Mouse (Mus musculus): ENCODE data around the gene Gcgr.
"Not testable (repeated sequence)": the region's sequence is repeated elsewhere in the genome, so short reads cannot be mapped to it uniquely, and the experiment has no call there.

The Gcgr gene

GRCm38 (mm10) chr11:120539285-120540014 lies 9.0 kb downstream of the Gcgr start:
- DNase-seq, result peak; percentile 66 to 88

DNA sequence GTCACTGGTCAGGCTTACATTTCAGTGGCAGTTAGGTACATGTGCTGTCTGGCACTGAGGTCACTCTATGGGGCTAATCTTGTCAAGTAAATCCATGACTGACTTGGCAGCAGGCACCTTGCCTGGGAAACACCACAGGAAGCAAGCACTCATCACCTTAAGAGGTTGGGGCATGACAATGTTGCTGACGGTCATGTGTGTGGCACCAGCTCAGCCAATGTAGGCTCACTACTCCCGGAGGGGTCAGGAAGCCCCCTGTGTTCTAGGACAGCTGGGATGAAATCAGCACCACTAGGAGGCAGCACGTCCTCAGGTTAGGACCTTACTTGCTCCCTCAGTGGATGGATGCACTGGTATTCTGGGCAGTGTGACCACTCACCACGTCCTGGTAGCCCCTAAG lies 11.4 kb downstream of the Gcgr start:
- DNase-seq, result peak in 1 of 2 experiments; percentile 36

GRCm38 (mm10) chr11:120542376-120542775 lies 11.9 kb downstream of the Gcgr start:
- DNase-seq, result no peak

DNA sequence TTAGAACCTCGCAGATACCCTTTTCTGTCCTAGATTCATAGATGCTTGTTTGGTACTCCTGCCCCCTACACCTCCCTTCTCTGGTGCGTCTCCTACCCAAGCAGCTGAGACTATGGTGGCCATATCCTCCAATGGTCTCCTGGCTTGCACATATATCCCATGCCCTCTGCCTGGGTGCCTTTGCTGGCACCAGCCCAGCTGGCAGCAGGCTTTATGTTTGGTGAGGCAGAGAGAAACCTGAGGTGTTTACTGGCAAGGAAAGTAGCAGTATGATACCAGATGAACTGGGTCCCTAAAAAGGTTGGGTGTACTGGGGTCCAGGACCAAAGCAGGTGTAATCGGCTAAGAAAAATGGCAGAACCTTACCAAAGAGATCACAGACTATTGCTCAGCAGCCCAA lies 15.5 kb downstream of the Gcgr start:
- DNase-seq, result no peak

DNA sequence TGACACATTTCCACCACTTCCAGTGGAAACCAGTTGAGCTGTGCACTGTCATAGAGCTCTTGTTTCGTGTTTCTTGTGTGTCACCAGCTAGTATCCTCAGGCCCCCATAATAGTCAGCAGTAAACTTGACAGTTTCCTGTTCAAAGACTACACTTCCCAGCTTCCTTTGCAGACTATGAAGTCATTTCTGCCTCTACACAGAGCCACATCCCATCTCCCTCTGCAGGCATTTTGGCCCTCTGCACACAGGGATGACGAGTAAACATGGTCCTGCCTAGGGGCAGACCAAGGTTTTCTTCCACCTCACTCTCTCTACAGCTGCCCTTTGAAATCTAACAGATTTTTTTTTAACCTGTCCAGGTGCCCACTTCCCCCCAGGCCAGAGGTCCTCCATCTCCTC lies 17.0 kb downstream of the Gcgr start:
- peak in 1 of 2 experiments; percentile 41 for DNase-seq

DNA sequence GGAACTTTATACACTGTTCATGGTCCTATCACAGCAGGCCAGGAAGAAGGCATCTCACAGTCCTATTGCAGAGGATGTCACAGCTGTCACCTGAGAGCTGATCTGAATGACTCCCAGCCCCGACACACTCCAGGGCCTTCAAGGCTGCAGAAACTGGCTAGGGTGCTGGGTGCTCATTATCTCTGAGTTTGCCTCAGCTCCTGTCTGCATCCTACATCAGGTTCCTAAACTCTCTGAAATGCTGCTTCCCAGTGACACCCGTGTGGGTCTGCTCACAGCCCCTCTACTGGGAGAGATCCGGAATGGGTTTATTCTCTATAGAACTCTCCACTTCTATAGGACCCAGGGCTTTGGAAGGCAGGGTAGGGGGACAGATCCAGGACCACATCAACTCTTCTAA lies 17.7 kb downstream of the Gcgr start:
- no peak for DNase-seq

DNA sequence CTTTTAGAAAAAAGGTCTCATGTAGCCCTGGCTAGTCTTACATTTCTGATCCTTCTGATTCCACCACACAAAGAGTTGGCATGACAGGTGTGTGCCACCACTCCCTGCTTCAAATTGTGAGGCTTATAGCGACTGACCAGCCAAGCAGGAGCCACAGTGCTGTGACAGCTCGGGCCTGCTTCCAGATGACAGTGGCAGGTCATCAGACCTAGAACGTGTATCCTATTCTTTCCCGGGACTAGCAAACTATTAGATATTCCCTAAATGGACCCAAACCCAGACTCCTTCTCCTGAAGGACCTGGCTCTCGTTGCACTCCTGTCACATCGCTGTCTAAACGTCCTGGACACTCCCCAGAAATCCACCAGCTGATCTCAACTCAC lies 18.3 kb downstream of the Gcgr start:
- no peak for DNase-seq

GRCm38 (mm10) chr11:120549168-120549945 lies 18.9 kb downstream of the Gcgr start, which contains the start of gene Mcrip1:
Gene Mcrip1, minus strand, starts transcription at chr11:120549727.
- DNase-seq, result peak; percentile 96 to 97

GRCm38 (mm10) chr11:120549986-120550809 lies 19.7 kb downstream of the Gcgr start:
- DNase-seq, result no peak

DNA sequence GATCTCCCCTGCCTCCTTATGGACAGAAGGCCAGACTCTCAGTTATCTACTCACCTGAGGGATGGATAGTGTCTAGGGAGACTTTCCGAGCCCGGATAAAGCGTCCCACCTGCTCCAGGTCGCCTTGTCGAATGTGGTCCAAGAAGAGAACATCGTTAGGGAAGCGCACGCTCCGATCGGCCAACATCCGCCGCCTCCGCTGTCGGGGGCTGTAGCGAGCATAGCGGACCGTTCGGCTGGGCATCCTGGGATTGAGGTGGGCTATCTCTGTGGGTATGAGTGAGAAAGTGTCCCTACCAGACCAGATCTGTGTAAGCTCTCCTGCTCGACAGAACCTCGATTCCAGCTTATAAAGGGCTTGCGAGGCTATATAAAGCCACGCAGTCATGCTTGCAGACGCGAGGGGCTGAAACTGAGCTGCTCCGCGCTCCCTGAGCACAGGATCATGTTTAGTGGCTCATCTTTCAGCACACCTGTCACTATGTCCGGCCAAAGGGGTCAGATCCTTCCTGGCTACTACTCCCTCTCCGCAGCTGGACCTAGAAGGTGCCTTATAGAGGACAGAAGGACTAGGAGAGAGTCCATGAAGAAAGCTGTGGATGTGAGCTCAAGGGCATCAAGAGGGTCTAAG lies 20.4 kb downstream of the Gcgr start, which contains the start of gene Ppp1r27:
TSS of gene Ppp1r27 (minus strand) at position 323 of the 631 bp plus-strand sequence.
- no peak for DNase-seq

DNA sequence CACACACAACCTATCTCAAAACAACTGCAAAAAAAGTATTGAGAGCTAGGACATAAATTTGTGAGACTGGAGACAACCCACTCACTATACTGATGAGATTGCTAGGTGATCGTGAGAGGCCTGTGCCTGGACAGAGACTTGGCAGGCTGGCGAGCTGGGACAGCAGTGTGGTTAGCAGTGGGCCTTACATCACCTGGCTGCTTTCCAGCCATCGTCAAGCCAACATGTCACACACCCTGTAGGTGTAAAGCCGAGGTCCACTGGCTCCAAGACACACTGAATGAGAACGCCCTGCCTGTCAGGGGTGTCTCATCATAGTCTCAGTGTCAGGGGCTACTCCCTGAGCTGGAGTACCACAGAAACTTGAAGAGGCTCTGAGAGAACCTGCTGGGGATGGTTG lies 22.2 kb downstream of the Gcgr start:
- no peak for DNase-seq

- DNase-seq, result no peak
These were observed 24.3 kb downstream of the Gcgr start for GRCm38 (mm10) chr11:120554834-120555233.

DNA sequence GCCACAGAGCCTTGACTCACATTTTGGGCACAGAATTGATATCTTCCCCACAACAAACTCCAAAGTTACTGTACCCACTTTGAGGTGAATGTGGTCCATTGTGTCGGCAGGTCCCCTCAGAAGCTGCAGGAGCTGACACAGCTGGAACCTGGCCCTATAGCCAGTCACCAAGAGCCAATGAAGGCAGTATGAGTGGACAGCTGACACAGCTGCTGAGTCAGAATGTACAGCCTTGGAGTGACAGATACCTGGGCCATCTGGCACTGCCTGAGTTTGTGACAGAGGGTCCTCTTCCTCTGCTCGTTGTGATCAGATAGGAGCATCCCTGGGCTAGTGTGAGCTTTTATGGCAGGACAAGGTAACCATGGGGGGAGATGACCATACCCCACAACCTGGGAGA lies 24.8 kb downstream of the Gcgr start:
- no peak for DNase-seq

- not testable (repeated sequence) for DNase-seq
These were observed 28.3 kb downstream of the Gcgr start for GRCm38 (mm10) chr11:120558843-120559242.

DNA sequence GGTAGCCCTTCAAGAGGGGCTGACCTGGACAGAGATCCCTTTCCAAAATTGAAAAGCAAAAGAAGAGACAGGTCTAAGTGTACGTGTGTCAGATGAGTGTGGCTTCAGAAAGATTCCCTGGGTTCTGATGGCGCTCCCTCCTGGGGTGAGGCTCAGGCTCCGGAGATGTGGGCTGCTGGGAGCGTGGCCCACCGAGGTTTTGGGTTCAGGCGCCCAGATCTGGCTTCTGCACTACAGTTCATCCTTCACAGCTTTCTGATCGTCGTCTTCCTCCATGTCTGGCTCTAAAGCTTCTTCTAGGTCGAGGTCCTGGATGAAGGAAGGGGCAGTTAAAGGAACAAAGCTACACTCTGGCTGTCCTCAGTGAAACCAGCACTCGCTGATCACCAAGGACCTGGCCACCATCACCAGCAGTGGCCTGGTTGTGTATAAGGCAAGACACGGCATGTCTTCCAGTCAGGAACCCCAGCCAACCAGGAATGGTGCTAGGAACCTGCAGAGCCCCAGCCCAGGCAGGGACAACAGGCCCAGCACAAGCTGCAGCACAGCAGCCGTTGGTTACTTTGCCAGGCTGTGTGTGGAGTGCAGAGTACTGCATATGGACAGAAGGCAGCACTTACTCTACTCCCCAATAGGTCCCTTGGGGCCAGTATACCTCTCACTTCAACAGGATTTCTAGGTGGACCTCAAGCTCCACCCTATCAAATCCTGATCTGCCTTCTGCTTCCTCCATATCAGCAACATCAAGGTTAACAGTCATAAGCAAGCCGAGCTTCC lies 30.6 kb downstream of the Gcgr start:
- DNase-seq, result no peak

GRCm38 (mm10) chr11:120562949-120563348 lies 32.5 kb downstream of the Gcgr start:
- no peak for DNase-seq

DNA sequence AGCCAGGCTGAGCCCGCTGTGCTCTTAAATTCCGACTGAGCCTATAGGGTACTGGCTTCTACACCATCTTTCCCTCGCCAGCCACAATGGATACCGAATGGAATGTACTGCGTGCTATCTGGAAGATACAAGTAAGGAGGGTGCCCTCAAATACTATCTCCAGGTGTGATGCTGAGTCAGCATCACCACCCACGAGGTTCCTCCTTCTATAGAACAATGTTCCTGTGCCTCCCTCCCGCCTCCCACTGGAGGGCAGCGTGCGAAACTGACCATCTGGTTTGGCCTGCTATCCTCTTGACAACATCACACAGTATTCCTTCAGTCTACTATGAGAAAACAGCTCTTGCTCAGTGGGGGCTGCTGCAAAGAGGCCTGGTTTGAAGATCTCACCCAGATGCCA lies 34.6 kb downstream of the Gcgr start:
- DNase-seq, result no peak

- no peak for DNase-seq
These were observed 37.8 kb downstream of the Gcgr start for GRCm38 (mm10) chr11:120568324-120568723.

DNA sequence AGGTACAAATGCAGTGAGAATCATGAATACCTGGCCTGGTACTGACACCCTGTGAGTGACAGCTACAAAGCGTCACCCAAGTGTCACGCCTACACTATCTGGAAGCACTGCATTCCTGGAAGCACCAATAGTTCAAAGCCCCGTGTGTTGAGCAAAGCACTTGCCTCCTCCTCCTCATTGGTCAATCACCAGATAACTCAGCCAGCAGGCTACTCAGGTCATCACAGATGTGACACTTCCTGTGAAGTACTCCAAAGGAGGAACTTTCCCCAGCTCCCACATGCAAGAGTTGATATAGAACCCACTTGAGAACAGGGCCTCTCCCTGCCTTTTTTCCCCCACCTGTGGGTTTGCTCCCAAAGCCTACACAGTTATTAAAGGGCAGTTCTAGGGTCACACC lies 40.6 kb downstream of the Gcgr start:
- DNase-seq, result no peak

DNA sequence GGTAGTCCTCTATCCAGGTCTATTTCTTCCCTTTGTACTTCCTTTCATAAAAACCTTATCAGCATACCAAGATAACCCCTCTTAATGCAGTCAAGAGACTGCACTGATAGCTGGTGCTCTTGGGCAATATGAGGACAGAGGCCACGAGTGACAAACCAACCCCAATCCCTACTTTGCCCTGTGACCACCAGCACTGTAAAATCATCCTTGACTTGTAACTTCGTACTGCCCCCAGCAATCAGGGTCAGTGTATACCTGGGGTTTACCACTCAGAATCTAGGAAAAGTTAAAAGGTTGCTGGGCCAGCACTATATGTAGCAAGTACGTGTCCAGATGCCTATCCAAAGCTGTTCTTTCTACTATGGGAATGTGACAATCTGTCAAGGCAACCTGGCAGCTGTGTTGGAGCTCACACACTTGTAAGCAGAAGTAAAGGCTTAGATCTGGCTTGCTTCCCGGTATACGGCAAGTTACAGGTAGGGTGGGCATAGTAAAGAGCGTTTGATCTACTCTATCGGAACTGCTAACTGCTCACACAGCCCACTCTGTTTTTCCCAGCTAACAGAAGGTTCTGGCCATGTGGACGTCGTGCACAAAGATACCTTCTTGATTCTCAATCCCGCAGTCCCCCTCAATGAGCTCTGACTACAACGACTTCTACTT lies 41.4 kb downstream of the Gcgr start:
- DNase-seq, result no peak

DNA sequence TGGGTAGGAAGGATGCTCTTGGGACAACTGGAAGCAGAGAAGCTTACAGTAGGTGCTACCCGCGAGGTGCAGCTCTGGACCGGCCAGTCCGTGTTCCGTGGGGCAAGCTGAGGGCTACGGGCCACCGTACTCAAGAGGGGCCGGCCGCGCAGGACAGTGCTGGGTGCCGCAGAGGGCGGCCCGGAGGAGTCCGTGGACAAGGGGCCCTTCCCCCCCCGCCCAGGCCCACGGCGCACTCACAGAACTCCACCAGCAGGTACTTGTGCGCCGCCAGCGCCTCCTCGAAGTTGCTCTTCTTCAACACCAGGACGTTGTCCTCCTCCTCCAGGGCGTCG lies 41.9 kb downstream of the Gcgr start:
- no peak for DNase-seq
